Mouse (Mus musculus) CH12.LX (cell line): Measurements from ENCODE around the gene Bscl2. TPM values are rescaled to one million over a fixed set of nuclear protein-coding genes. Genes with fewer than 3 reads are reported as not detected.

Experiments
- DNase-seq: peaks from one replicate; pipeline ENCODE4 v3.0.0-alpha.2; 2013; ENCODE audit errors: extremely low read depth
- H3K27ac ChIP-seq: 2 replicates; pipeline ENCODE4 v1.5.1; 2012; ENCODE audit warnings: low read depth, mild to moderate bottlenecking, control low read depth, moderate library complexity; ENCODE audit not compliant: insufficient read depth
- H3K27me3 ChIP-seq: replicated peaks from 2 replicates; pipeline ENCODE3; 2012; ENCODE audit warnings: inconsistent platforms
- H3K36me3 ChIP-seq, 2 experiments: replicated peaks in 1 of 2; 2 replicates each; pipeline versions ENCODE3 to v1.6.1; 2012; ENCODE audit warnings: inconsistent platforms in 1 of 2, low read length in 1 of 2, mild to moderate bottlenecking in 1 of 2, mixed read lengths in 1 of 2, moderate library complexity in 1 of 2; ENCODE audit not compliant: control insufficient read depth in 1 of 2, insufficient read depth in 1 of 2
- H3K4me1 ChIP-seq, 2 experiments: 2 replicates each; pipeline ENCODE4 v1.6.1; 2012; ENCODE audit warnings: inconsistent platforms in 1 of 2, moderate library complexity in 1 of 2; ENCODE audit not compliant: insufficient read depth in 2 of 2, control insufficient read depth in 1 of 2
- H3K4me2 ChIP-seq: 2 replicates; pipeline ENCODE4 v1.6.1; 2012; ENCODE audit warnings: low read depth, mild to moderate bottlenecking, control low read depth; ENCODE audit not compliant: poor library complexity, insufficient read depth, severe bottlenecking
- H3K4me3 ChIP-seq, 3 experiments: fragments of 150-350 bp in 1 of 3; sonication (generic) in 1 of 3; replicated peaks in 1 of 3; 2 replicates each; pipeline versions ENCODE3 to v1.5.1; 2011 to 2012; ENCODE audit warnings: low read depth in 2 of 3, low read length in 2 of 3, mild to moderate bottlenecking in 2 of 3, moderate library complexity in 2 of 3, control low read depth in 1 of 3, improper control_type of control experiment in 1 of 3, inconsistent platforms in 1 of 3, mixed read lengths in 1 of 3; ENCODE audit not compliant: poor library complexity in 1 of 3
- H3K79me2 ChIP-seq: replicated peaks from 2 replicates; pipeline ENCODE4 v1.6.1; 2012; ENCODE audit warnings: mild to moderate bottlenecking, moderate library complexity; ENCODE audit not compliant: control insufficient read depth, poor library complexity, insufficient read depth, severe bottlenecking; ENCODE audit errors: extremely low read depth
- H3K9ac ChIP-seq: 2 replicates; pipeline ENCODE4 v1.6.1; 2012; ENCODE audit warnings: low read depth, mild to moderate bottlenecking, control low read depth, moderate library complexity; ENCODE audit not compliant: insufficient read depth
- H3K9me3 ChIP-seq: replicated peaks from 2 replicates; pipeline ENCODE3; 2012; ENCODE audit warnings: low read length, inconsistent platforms, mixed read lengths
- BHLHE40 ChIP-seq: IDR thresholded peaks from 2 replicates; pipeline ENCODE4 v1.6.1; 2011; ENCODE audit warnings: mild to moderate bottlenecking, low read depth, low read length, improper control_type of control experiment
- CHD1 ChIP-seq: IDR thresholded peaks from 2 replicates; pipeline ENCODE4 v1.6.1; 2012; ENCODE audit warnings: low read depth, low read length, improper control_type of control experiment, inconsistent platforms
- CHD2 ChIP-seq: IDR thresholded peaks from 2 replicates; pipeline ENCODE4 v1.6.1; 2011; ENCODE audit warnings: low read length, improper control_type of control experiment
- CTCF ChIP-seq, 2 experiments: IDR thresholded peaks in 1 of 2; conservative IDR thresholded peaks in 1 of 2; 2 replicates each; pipeline ENCODE4 v1.5.1; 2011 to 2012; ENCODE audit warnings: low read depth in 2 of 2, low read length in 2 of 2, improper control_type of control experiment in 1 of 2, inconsistent platforms in 1 of 2, mild to moderate bottlenecking in 1 of 2, moderate library complexity in 1 of 2
- E2F4 ChIP-seq: IDR thresholded peaks from 2 replicates; pipeline ENCODE4 v1.6.1; 2011; ENCODE audit warnings: low read depth, low read length, improper control_type of control experiment; ENCODE audit not compliant: insufficient replicate concordance
- ELF1 ChIP-seq: IDR thresholded peaks from 2 replicates; pipeline ENCODE4 v1.6.1; 2014; ENCODE audit warnings: low read depth, mild to moderate bottlenecking, inconsistent platforms, low read length, improper control_type of control experiment
- EP300 ChIP-seq: IDR thresholded peaks from 2 replicates; pipeline ENCODE4 v1.6.1; 2011; ENCODE audit warnings: low read length, improper control_type of control experiment
- ETS1 ChIP-seq: conservative IDR thresholded peaks from 2 replicates; pipeline ENCODE4 v1.6.1; 2012; ENCODE audit warnings: low read depth, mild to moderate bottlenecking, inconsistent platforms, low read length, improper control_type of control experiment, moderate library complexity
- GABPA ChIP-seq: IDR thresholded peaks from 2 replicates; pipeline ENCODE4 v1.6.1; 2012; ENCODE audit warnings: low read depth, low read length, improper control_type of control experiment, inconsistent platforms; ENCODE audit not compliant: insufficient replicate concordance
- HCFC1 ChIP-seq: IDR thresholded peaks from 2 replicates; pipeline ENCODE4 v1.6.1; 2012; ENCODE audit warnings: low read depth, mild to moderate bottlenecking, inconsistent platforms, low read length, improper control_type of control experiment
- IRF4 ChIP-seq: IDR thresholded peaks from 2 replicates; pipeline ENCODE4 v1.6.1; 2014; ENCODE audit warnings: low read depth, mild to moderate bottlenecking, inconsistent platforms, low read length, improper control_type of control experiment
- JUN ChIP-seq: IDR thresholded peaks from 2 replicates; pipeline ENCODE4 v1.6.1; 2011; ENCODE audit warnings: low read depth, mild to moderate bottlenecking, low read length, improper control_type of control experiment, moderate library complexity; ENCODE audit not compliant: insufficient read depth
- JUND ChIP-seq: conservative IDR thresholded peaks from 2 replicates; pipeline ENCODE4 v1.6.1; 2011; ENCODE audit warnings: low read depth, low read length, improper control_type of control experiment
- KAT2A ChIP-seq: IDR thresholded peaks from 2 replicates; pipeline ENCODE4 v1.6.1; 2012; ENCODE audit warnings: low read length, improper control_type of control experiment, inconsistent platforms; ENCODE audit not compliant: insufficient replicate concordance
- MAFK ChIP-seq: IDR thresholded peaks from 2 replicates; pipeline ENCODE4 v1.6.1; 2011; ENCODE audit warnings: low read length, improper control_type of control experiment; ENCODE audit not compliant: insufficient replicate concordance
- MAX ChIP-seq: IDR thresholded peaks from 2 replicates; pipeline ENCODE4 v1.6.1; 2011; ENCODE audit warnings: low read length, improper control_type of control experiment
- MAZ ChIP-seq: IDR thresholded peaks from 2 replicates; pipeline ENCODE4 v1.6.1; 2012; ENCODE audit warnings: low read depth, mild to moderate bottlenecking, inconsistent platforms, low read length, improper control_type of control experiment, moderate library complexity
- MEF2A ChIP-seq: IDR thresholded peaks from 2 replicates; pipeline ENCODE4 v1.6.1; 2014; ENCODE audit warnings: low read depth, mild to moderate bottlenecking, inconsistent platforms, low read length, improper control_type of control experiment, borderline replicate concordance
- MXI1 ChIP-seq: IDR thresholded peaks from 2 replicates; pipeline ENCODE4 v1.6.1; 2011; ENCODE audit warnings: mild to moderate bottlenecking, low read depth, low read length, improper control_type of control experiment
- MYC ChIP-seq: IDR thresholded peaks from 2 replicates; pipeline ENCODE4 v1.6.1; 2011; ENCODE audit warnings: low read depth, mild to moderate bottlenecking, improper control_type of control experiment, low read length
- NELFE ChIP-seq: IDR thresholded peaks from 2 replicates; pipeline ENCODE4 v1.6.1; 2011; ENCODE audit warnings: low read depth, low read length, improper control_type of control experiment
- NRF1 ChIP-seq: IDR thresholded peaks from 2 replicates; pipeline ENCODE4 v1.6.1; 2014; ENCODE audit warnings: low read depth, mild to moderate bottlenecking, inconsistent platforms, low read length, improper control_type of control experiment, moderate library complexity
- PAX5 ChIP-seq: IDR thresholded peaks from 2 replicates; pipeline ENCODE4 v1.6.1; 2012; ENCODE audit warnings: low read length, inconsistent platforms, mixed read lengths
- POLR2A ChIP-seq: IDR thresholded peaks from 2 replicates; pipeline ENCODE4 v1.6.1; 2011; ENCODE audit warnings: low read depth, mild to moderate bottlenecking, improper control_type of control experiment, low read length
- POLR2AphosphoS2 ChIP-seq: IDR thresholded peaks from 2 replicates; pipeline ENCODE4 v1.6.1; 2011; ENCODE audit warnings: low read depth, low read length, improper control_type of control experiment
- RAD21 ChIP-seq: IDR thresholded peaks from 2 replicates; pipeline ENCODE4 v1.6.1; 2011; ENCODE audit warnings: low read depth, mild to moderate bottlenecking, low read length, improper control_type of control experiment, moderate library complexity
- RCOR1 ChIP-seq: conservative IDR thresholded peaks from 2 replicates; pipeline ENCODE4 v1.6.1; 2012; ENCODE audit warnings: low read depth, mild to moderate bottlenecking, inconsistent platforms, low read length, improper control_type of control experiment
- SIN3A ChIP-seq: IDR thresholded peaks from 2 replicates; pipeline ENCODE4 v1.6.1; 2012; ENCODE audit warnings: low read length, improper control_type of control experiment, inconsistent platforms
- SMC3 ChIP-seq: IDR thresholded peaks from 2 replicates; pipeline ENCODE4 v1.6.1; 2011; ENCODE audit warnings: low read depth, low read length, improper control_type of control experiment
- TBP ChIP-seq: conservative IDR thresholded peaks from 2 replicates; pipeline ENCODE4 v1.6.1; 2011; ENCODE audit warnings: low read depth, low read length, improper control_type of control experiment
- TCF12 ChIP-seq: IDR thresholded peaks from 2 replicates; pipeline ENCODE4 v1.6.1; 2014; ENCODE audit warnings: low read depth, mild to moderate bottlenecking, inconsistent platforms, low read length, improper control_type of control experiment
- UBTF ChIP-seq: IDR thresholded peaks from 2 replicates; pipeline ENCODE4 v1.6.1; 2012; ENCODE audit warnings: low read depth, mild to moderate bottlenecking, inconsistent platforms, low read length, improper control_type of control experiment, moderate library complexity
- USF1 ChIP-seq: IDR thresholded peaks from 2 replicates; pipeline ENCODE4 v1.6.1; 2014; ENCODE audit warnings: low read depth, mild to moderate bottlenecking, inconsistent platforms, low read length, improper control_type of control experiment
- USF2 ChIP-seq: conservative IDR thresholded peaks from 2 replicates; pipeline ENCODE4 v1.6.1; 2011; ENCODE audit warnings: low read depth, low read length, improper control_type of control experiment
- ZC3H11A ChIP-seq: IDR thresholded peaks from 2 replicates; pipeline ENCODE4 v1.6.1; 2012; ENCODE audit warnings: low read depth, mild to moderate bottlenecking, inconsistent platforms, low read length, improper control_type of control experiment
- ZKSCAN1 ChIP-seq: IDR thresholded peaks from 2 replicates; pipeline ENCODE4 v1.6.1; 2012; ENCODE audit warnings: low read depth, inconsistent platforms, low read length, improper control_type of control experiment, borderline replicate concordance
- ZMIZ1 ChIP-seq: IDR thresholded peaks from 2 replicates; pipeline ENCODE4 v1.6.1; 2012; ENCODE audit warnings: low read depth, mild to moderate bottlenecking, inconsistent platforms, low read length, improper control_type of control experiment
- ZNF384 ChIP-seq: IDR thresholded peaks from 2 replicates; pipeline ENCODE4 v1.6.1; 2012; ENCODE audit warnings: low read depth, low read length, improper control_type of control experiment, inconsistent platforms
- dilution Hi-C: fragments of 300-500 bp; cut with MboI; formaldehyde crosslinking; loops from 2 replicates; pipeline ENCODE4 v1.14.3; 2020; ENCODE audit warnings: low sequenced_read_pairs; ENCODE audit not compliant: extremely low pct_unique_long_range_greater_than_20kb, extremely low pct_ligation_motif_present
- in situ Hi-C: fragments of 300-500 bp; cut with MboI; formaldehyde crosslinking; loops from 3 replicates; pipeline ENCODE4 v1.14.3; 2019; ENCODE audit warnings: low sequenced_read_pairs, low pct_ligation_motif_present, low pct_unique_long_range_greater_than_20kb, mixed read lengths
- polyA plus RNA-seq: library from polyadenylated mRNA; unstranded; fragments of >175 nt; gene quantifications from 2 replicates; pipeline ENCODE4 v1.2.1, GENCODE M21; 2012; ENCODE audit warnings: low read depth; ENCODE audit not compliant: insufficient read length
- total RNA-seq, 2 experiments: library from RNA; depleted of rRNA; stranded (reverse); fragments of 300-350 nt in 1 of 2; fragments of >200 nt in 1 of 2; gene quantifications; 2 replicates each; pipeline ENCODE4 v1.2.3; 2012 to 2014

Bscl2 gene
- 91.0 and 117 TPM in 2 replicates for total RNA-seq (2012; rRNA removed)
- 27.9 and 30.9 TPM in 2 replicates for total RNA-seq (2014; rRNA removed)
- polyA plus RNA-seq: 46.7 and 51.6 TPM in 2 replicates

GRCm38 (mm10) chr19:8837251-8837791 is at the start of gene Bscl2:
Gene Bscl2, plus strand, starts transcription at chr19:8837467.
- H3K36me3 ChIP-seq: peaks cover 20 to 53% of the 10 kb centered on the region in 2 experiments
- H3K4me1 ChIP-seq: peaks cover 11 to 45% of the 10 kb centered on the region in 2 experiments
- in situ Hi-C loops: loop anchor here (25.0 kb wide), 1 partner anchor 1025 kb away; no protein-coding TSS in a partner anchor

GRCm38 (mm10) chr19:8788521-8788920 is 48.7 kb upstream of the Bscl2 start:
- H3K4me1 ChIP-seq: peaks cover 2 to 17% of the 10 kb centered on the region in 2 experiments; a peak in 3 of 4 replicates
- in situ Hi-C loops (no loop called here), dilution Hi-C loops (no loop called here)
- DNase-seq: no peak
- H3K79me2 ChIP-seq: no peaks in the 10 kb centered on the region; the same call in 1 of the 2 replicates
- no peak overlapping the region for H3K4me2 ChIP-seq
- no peaks in the 10 kb centered on the region for H3K27me3 ChIP-seq
- H3K36me3 ChIP-seq: peaks cover 12 to 33% of the 10 kb centered on the region in 2 experiments
- TF ChIP-seq JUN (no peak), POLR2AphosphoS2 (no peak), ZNF384 (peak; percentile 56)
- H3K27ac ChIP-seq: no peak overlapping the region
- no peak overlapping the region for H3K9ac ChIP-seq
- H3K4me3 ChIP-seq: no peak overlapping the region
- H3K9me3 ChIP-seq: peaks cover 6% of the 10 kb centered on the region

More at GRCm38 (mm10) chr19:8837251-8837791, at the start of gene Bscl2:
- TF ChIP-seq MAFK: no peak
- TF ChIP-seq CTCF (conservative IDR thresholded peaks at IDR 0.05 in 1 of 2, IDR thresholded peaks at IDR 0.05 in 1 of 2; ENCODE audit: low read depth in 2 of 2, low read length in 2 of 2): peak in 1 of 2 experiments; percentile 65; a peak in 2 of 4 replicates
- TF ChIP-seq KAT2A: 0 out of 2 replicates have a peak, but pooled peaks have one; percentile 35
- TF ChIP-seq SMC3: no peak
- peak; percentile 80 for TF ChIP-seq POLR2A
- TF ChIP-seq BHLHE40: peak; percentile 59
- TF ChIP-seq MXI1: peak; percentile 55
- TF ChIP-seq CHD1: no peak
- peak; percentile 70 for TF ChIP-seq POLR2AphosphoS2
- no peak for TF ChIP-seq E2F4
- TF ChIP-seq RCOR1: no peak; the same call in 1 of the 2 replicates
- peak; percentile 67; the same call in 1 of the 2 replicates for TF ChIP-seq UBTF
- 0 out of 2 replicates have a peak, but pooled peaks have one; percentile 17 for TF ChIP-seq ELF1
- TF ChIP-seq NRF1: peak; percentile 79
- no peak for TF ChIP-seq USF1
- TF ChIP-seq MAX: peak; percentile 87
- TF ChIP-seq MYC: peak; percentile 93
- no peak for TF ChIP-seq TBP
- TF ChIP-seq GABPA: no peak
- no peak for TF ChIP-seq PAX5
- peak; percentile 63 for TF ChIP-seq HCFC1
- TF ChIP-seq JUN: no peak
- TF ChIP-seq ZNF384: no peak
- no peak for TF ChIP-seq ETS1
- no peak for TF ChIP-seq CHD2
- TF ChIP-seq TCF12: peak; percentile 70
- TF ChIP-seq RAD21: peak; percentile 1; the same call in 1 of the 2 replicates
- no peak for TF ChIP-seq USF2
- TF ChIP-seq NELFE: peak; percentile 44; the same call in 1 of the 2 replicates
- no peak for TF ChIP-seq ZKSCAN1
- no peak; the same call in 1 of the 2 replicates for TF ChIP-seq IRF4
- no peak for TF ChIP-seq SIN3A
- no peak for TF ChIP-seq EP300
- TF ChIP-seq MEF2A: peak; percentile 12
- TF ChIP-seq MAZ: no peak
- TF ChIP-seq ZC3H11A: peak; percentile 87
- TF ChIP-seq JUND: no peak
- TF ChIP-seq ZMIZ1: peak; percentile 57; the same call in 1 of the 2 replicates
- TF ChIP-seq, all 38 proteins: peak for 18
- Histone ChIP-seq H3K27ac (peak within 1 kb of the TSS; percentile 92), H3K4me3 (peak within 1 kb of the TSS; percentile 56 to 65 (median 62)), H3K9ac (peak within 1 kb of the TSS; percentile 75), H3K79me2 (peaks cover 20% of the 10 kb centered on the region), H3K4me2 (peak within 1 kb of the TSS; percentile 96), H3K9me3 (no peaks in the 10 kb centered on the region), H3K27me3 (no peaks in the 10 kb centered on the region)
- DNase-seq: peak; percentile 72
- dilution Hi-C loops: no loop called here
